Mouse (Mus musculus) midbrain, embryonic 13.5 days (tissue): ENCODE measurements around the gene Kctd21. TPM values are rescaled to one million over a fixed set of nuclear protein-coding genes. Genes with fewer than 3 reads are reported as not detected.

Experiments used
- ATAC-seq: fragments of 200-750 bp; cut with Nextera tagmentation; 2 replicates; pipeline ENCODE4 v1.8.0; 2017; ENCODE audit warnings: mild to moderate bottlenecking, moderate TSS enrichment, moderate library complexity
- H3K27ac ChIP-seq: fragments of 300-500 bp; sonication (generic); 2 replicates; pipeline ENCODE4 v1.5.1; 2015; ENCODE audit warnings: inconsistent platforms, mild to moderate bottlenecking, moderate library complexity
- H3K27me3 ChIP-seq: fragments of 300-500 bp; sonication (generic); 2 replicates; pipeline ENCODE4 v1.6.1; 2015; ENCODE audit warnings: mild to moderate bottlenecking, inconsistent platforms
- H3K36me3 ChIP-seq: fragments of 300-500 bp; sonication (generic); 2 replicates; pipeline ENCODE4 v1.6.1; 2015; ENCODE audit warnings: mild to moderate bottlenecking, inconsistent platforms
- H3K4me1 ChIP-seq: fragments of 300-500 bp; sonication (generic); replicated peaks from 2 replicates; pipeline ENCODE4 v1.6.1; 2015; ENCODE audit warnings: inconsistent platforms
- H3K4me2 ChIP-seq: fragments of 300-500 bp; sonication (generic); replicated peaks from 2 replicates; pipeline ENCODE4 v1.6.1; 2015; ENCODE audit warnings: moderate library complexity, mild to moderate bottlenecking, inconsistent platforms
- H3K4me3 ChIP-seq: fragments of 300-500 bp; sonication (generic); replicated peaks from 2 replicates; pipeline ENCODE4 v1.5.1; 2015; ENCODE audit warnings: mild to moderate bottlenecking, inconsistent platforms
- H3K9ac ChIP-seq: fragments of 300-500 bp; sonication (generic); replicated peaks from 2 replicates; pipeline ENCODE4 v1.6.1; 2015; ENCODE audit warnings: mild to moderate bottlenecking, inconsistent platforms
- H3K9me3 ChIP-seq: fragments of 300-500 bp; sonication (generic); 2 replicates; pipeline ENCODE4 v1.6.1; 2016; ENCODE audit warnings: mild to moderate bottlenecking, inconsistent platforms
- WGBS: fragments of 180-500 bp; shearing (Covaris S2); methylation state at CpG from one replicate; pipeline ENCODE4 v1.1.7; 2015; 5-methylcytosine and 5-hydroxymethylcytosine counted together
- polyA plus RNA-seq: library from polyadenylated mRNA; unstranded; fragments of >200 nt; fragmentation: Nextera tagmentation; extraction: Ambion mirVana; gene quantifications from 2 replicates; pipeline ENCODE4 v1.2.1, GENCODE M21; 2015

Kctd21 gene
- polyA plus RNA-seq, 1 experiment from 2014 or later = 8.3 TPM

GRCm38 (mm10) chr7:97394375-97394774 is 62.2 kb downstream of the Kctd21 start:
- Histone ChIP-seq H3K9me3 (no peaks in the 10 kb centered on the region), H3K9ac (no peak overlapping the region), H3K4me2 (no peak overlapping the region), H3K27me3 (no peaks in the 10 kb centered on the region), H3K4me1 (0 out of 2 replicates have a peak, but pooled peaks cover 6% of the 10 kb centered on the region), H3K27ac (no peak overlapping the region), H3K36me3 (peaks cover 32% of the 10 kb centered on the region), H3K4me3 (no peak overlapping the region)
- 87% methylated on average over 2 of the region's 2 CpGs for WGBS
- no peak for ATAC-seq

DNA sequence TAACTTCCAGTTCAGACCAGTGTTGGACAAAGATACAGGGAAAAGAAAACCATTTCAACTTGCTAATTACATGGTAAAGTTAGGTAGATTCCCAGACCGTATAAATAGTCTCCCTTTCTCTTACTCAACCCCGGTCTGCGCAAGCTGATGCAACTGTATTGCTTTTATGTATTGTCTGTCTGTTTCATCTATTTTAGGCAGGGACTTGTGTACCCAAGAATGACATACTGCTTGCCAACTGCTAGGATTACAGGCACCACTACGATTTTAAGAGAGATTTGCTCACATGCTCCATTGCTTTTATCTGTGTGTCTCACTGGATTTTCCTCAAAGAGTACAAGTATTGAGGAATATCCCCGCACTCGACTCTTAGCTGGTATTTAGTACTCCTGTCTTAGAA is 66.8 kb downstream of the Kctd21 start:
- no peak for ATAC-seq
- no peak overlapping the region for H3K4me3 ChIP-seq
- no peak overlapping the region for H3K4me2 ChIP-seq
- no peaks in the 10 kb centered on the region for H3K9me3 ChIP-seq
- H3K36me3 ChIP-seq = peaks cover 7% of the 10 kb centered on the region; the same call in 1 of the 2 replicates
- H3K4me1 ChIP-seq = peaks cover 22% of the 10 kb centered on the region
- no peaks in the 10 kb centered on the region for H3K27me3 ChIP-seq
- H3K9ac ChIP-seq = no peak overlapping the region
- 91% methylated on average over 6 of the region's 6 CpGs for WGBS
- H3K27ac ChIP-seq = no peak overlapping the region

Other genes starting within 250 kb of the Kctd21 start
- gene Usp35, start 307 bp upstream of the Kctd21 start, polyA plus RNA-seq = 2.6 and 2.8 TPM in 2 replicates
- 19.5 and 22.2 TPM in 2 replicates for gene Alg8, start 39.3 kb downstream of the Kctd21 start, polyA plus RNA-seq
- gene Ndufc2, start 67.7 kb downstream of the Kctd21 start, polyA plus RNA-seq = 395 and 403 TPM in 2 replicates
- 0.81 and 0.89 TPM in 2 replicates for gene Thrsp, start 85.4 kb downstream of the Kctd21 start, polyA plus RNA-seq
- gene Kctd14, start 119.0 kb downstream of the Kctd21 start, polyA plus RNA-seq = 1.5 and 1.6 TPM in 2 replicates
- gene Ints4, start 148.6 kb downstream of the Kctd21 start, polyA plus RNA-seq = 45.9 and 48.8 TPM in 2 replicates
- 46.6 and 50.5 TPM in 2 replicates for gene Aamdc, start 247.2 kb downstream of the Kctd21 start, polyA plus RNA-seq
- gene Rsf1, start 247.6 kb downstream of the Kctd21 start, polyA plus RNA-seq = 35.6 and 40.9 TPM in 2 replicates